Mouse (Mus musculus): ENCODE results near the gene Sun3. TPM values are rescaled to one million over a fixed set of nuclear protein-coding genes. Genes with fewer than 3 reads are reported as not detected.
A peak's percentile ranks its signal among the peaks of the same experiment; 100 is the strongest.

The Sun3 gene
- polyA plus RNA-seq, 1 experiment from 2014 or later: 2.4 TPM

DNA sequence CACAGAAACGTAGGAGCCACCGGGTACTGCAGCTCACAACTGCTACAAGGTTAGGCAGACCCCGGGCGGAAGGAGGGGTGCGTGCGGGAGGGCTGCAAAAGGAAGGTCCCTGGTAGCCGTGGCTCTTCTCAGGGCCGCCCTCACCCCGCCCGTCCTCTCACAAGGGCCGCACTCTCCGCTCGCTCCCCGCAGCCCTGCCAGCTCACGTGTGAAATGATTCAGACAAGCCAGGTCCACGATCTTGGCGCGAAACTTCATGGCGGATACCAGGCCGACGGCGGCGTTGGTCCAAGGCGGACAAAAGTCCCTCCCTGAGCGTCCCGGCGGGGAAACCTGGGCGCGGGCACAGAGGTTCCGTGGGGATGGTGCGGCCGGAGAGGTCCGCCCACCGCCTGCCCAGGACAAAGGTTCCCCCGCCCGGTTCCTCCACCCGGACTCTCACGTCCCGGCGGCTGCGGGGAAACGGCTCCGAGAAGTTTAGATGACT, 37.9 kb downstream of the Sun3 start, which contains the start of gene Hus1:
TSS of gene Hus1 (minus strand) at position 339 of the 487 bp plus-strand sequence.
- no peaks in the 10 kb centered on the region for H3K4me1 ChIP-seq (replicated peaks; ENCODE audit: control insufficient read depth, insufficient read depth)
- H3K27ac ChIP-seq (replicated peaks): peak within 1 kb of the TSS; percentile 90
- WGBS: under 1% methylated on average over 43 of the region's 43 CpGs
- DNase-seq (ENCODE audit: low spot score) (peak; percentile 94), ATAC-seq (ENCODE audit: low FRiP score, low TSS enrichment) (peak; percentile 99)
- H3K9ac ChIP-seq (ENCODE audit: low read length): peak within 1 kb of the TSS; percentile 82
- H3K9me3 ChIP-seq (ENCODE audit: control insufficient read depth, low read length): no peaks in the 10 kb centered on the region
- H3K4me3 ChIP-seq (ENCODE audit: low read depth, low read length): peak within 1 kb of the TSS; percentile 80
- H3K27me3 ChIP-seq (ENCODE audit: control insufficient read depth, insufficient read depth, low read length): no peaks in the 10 kb centered on the region
- H3K36me3 ChIP-seq (ENCODE audit: control insufficient read depth, insufficient read depth, low read length): 0 out of 2 replicates have a peak, but pooled peaks cover 2% of the 10 kb centered on the region
- H3K4me2 ChIP-seq (replicated peaks; ENCODE audit: low read depth): peak within 1 kb of the TSS; percentile 65
- TF ChIP-seq EP300 (optimal IDR thresholded peaks at IDR 0.05) (no peak), CTCF (IDR thresholded peaks at IDR 0.05; ENCODE audit: low read depth) (peak; percentile 12; the same call in 1 of the 2 replicates)

DNA sequence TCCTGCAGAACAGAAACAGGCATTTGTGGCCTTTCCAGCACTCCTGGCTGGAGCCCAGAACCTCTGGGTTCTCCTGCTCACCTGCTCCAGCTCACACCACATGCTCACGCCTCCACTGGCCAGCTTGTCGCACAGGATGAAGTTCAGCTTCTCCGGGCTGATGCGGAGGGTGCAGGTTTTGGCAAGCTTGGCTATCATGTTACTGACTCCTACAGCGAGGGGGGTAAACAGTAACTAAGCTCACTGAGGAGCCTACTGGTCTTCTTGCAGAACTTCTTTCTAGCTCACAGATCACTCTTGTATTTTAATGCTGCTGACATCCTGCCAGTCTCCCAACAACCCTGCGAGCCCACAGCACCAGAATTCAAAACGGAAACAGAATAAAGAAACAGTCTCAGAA, 38.4 kb downstream of the Sun3 start:
- H3K9ac ChIP-seq (ENCODE audit: low read length): peak overlapping the region; percentile 82
- H3K27me3 ChIP-seq (ENCODE audit: control insufficient read depth, insufficient read depth, low read length): no peaks in the 10 kb centered on the region
- peak overlapping the region; percentile 65 for H3K4me2 ChIP-seq (replicated peaks; ENCODE audit: low read depth)
- no peaks in the 10 kb centered on the region for H3K4me1 ChIP-seq (replicated peaks; ENCODE audit: control insufficient read depth, insufficient read depth)
- peak overlapping the region; percentile 80 for H3K4me3 ChIP-seq (ENCODE audit: low read depth, low read length)
- H3K36me3 ChIP-seq (ENCODE audit: control insufficient read depth, insufficient read depth, low read length): 0 out of 2 replicates have a peak, but pooled peaks cover 2% of the 10 kb centered on the region
- WGBS: 0% methylated on average over 7 of the region's 7 CpGs
- DNase-seq (ENCODE audit: low spot score) (peak; percentile 50), ATAC-seq (ENCODE audit: low FRiP score, low TSS enrichment) (peak; percentile 77)
- TF ChIP-seq CTCF (IDR thresholded peaks at IDR 0.05; ENCODE audit: low read depth) (peak; percentile 13), EP300 (optimal IDR thresholded peaks at IDR 0.05) (no peak)
- no peaks in the 10 kb centered on the region for H3K9me3 ChIP-seq (ENCODE audit: control insufficient read depth, low read length)
- H3K27ac ChIP-seq (replicated peaks): peak overlapping the region; percentile 90

DNA sequence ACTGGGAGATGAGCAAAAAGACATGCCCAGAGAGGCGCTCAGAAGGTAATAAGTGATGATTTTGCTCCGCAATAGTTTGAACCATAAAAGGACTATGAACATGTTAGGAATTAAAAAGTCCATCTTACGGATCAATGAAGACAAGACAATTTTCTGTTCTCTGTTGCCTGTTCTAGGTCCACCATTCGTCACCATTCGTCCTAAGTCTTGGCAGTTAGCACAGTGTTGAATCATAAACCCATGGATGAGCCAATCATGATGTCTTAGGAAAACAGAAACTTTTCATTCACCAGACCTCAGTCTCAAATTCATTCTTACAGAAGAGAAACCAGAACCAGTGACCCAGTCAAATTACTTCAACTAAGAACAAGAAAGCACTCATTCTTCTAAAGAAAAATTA, 40.0 kb downstream of the Sun3 start:
- ATAC-seq (ENCODE audit: low FRiP score, low TSS enrichment) (no peak), DNase-seq (ENCODE audit: low spot score) (no peak)
- Histone ChIP-seq H3K36me3 (ENCODE audit: control insufficient read depth, insufficient read depth, low read length) (peaks cover 4% of the 10 kb centered on the region), H3K27ac (replicated peaks) (no peak overlapping the region), H3K4me1 (replicated peaks; ENCODE audit: control insufficient read depth, insufficient read depth) (no peaks in the 10 kb centered on the region), H3K27me3 (ENCODE audit: control insufficient read depth, insufficient read depth, low read length) (no peaks in the 10 kb centered on the region), H3K9ac (ENCODE audit: low read length) (no peak overlapping the region), H3K9me3 (ENCODE audit: control insufficient read depth, low read length) (no peaks in the 10 kb centered on the region), H3K4me3 (ENCODE audit: low read depth, low read length) (no peak overlapping the region), H3K4me2 (replicated peaks; ENCODE audit: low read depth) (no peak overlapping the region)
- TF ChIP-seq EP300 (optimal IDR thresholded peaks at IDR 0.05): no peak
- no peak for TF ChIP-seq CTCF (IDR thresholded peaks at IDR 0.05; ENCODE audit: low read depth)
- WGBS: 95% methylated on average over 5 of the region's 5 CpGs

DNA sequence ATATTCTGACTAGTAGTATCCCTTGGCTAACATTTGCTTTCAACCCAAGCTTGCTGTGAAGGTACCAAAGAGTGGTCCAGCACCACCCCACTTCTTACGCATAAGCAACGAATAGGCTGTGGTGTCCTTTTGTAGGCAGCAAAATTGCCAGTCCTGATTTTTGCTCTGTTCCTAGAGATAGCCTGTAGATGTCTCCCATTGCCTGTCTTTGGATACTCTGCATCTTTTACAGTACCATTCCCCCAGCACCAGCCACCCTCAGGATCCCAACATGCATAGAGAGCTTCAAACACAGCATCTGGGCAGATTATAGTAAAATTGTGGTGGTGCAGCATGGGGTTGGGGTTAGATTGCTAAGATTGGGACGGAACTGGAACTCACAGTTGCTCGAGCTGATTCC, 60.7 kb downstream of the Sun3 start:
- H3K4me3 ChIP-seq (ENCODE audit: low read depth, low read length): no peak overlapping the region
- 70% methylated on average over 4 of the region's 4 CpGs for WGBS
- H3K9me3 ChIP-seq (ENCODE audit: control insufficient read depth, low read length): no peaks in the 10 kb centered on the region

DNA sequence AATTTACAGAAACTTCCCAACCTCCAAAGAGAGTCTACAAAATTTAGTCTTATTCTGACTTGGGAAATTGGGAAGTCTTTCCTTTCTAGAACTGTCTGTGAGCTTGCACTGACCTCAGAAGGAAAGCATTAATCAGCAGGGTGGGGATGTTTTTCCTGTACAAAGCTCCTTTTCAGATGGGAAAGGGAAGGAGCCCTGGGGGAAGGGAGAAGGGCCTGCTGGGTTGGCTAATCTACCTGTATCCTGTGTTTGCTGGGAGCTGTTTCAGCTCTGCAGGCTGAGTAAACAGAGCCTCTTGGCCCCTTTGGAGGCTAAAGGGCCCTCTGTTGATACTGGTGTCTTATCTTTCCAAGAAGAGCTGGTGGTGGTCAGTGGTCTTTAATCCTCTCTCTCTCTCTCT, 62.7 kb downstream of the Sun3 start:
- peak; percentile 69 for DNase-seq (ENCODE audit: low spot score)
- TF ChIP-seq CTCF (IDR thresholded peaks at IDR 0.05; ENCODE audit: low read depth) (no peak), EP300 (optimal IDR thresholded peaks at IDR 0.05) (no peak)
- Histone ChIP-seq H3K36me3 (ENCODE audit: control insufficient read depth, insufficient read depth, low read length) (no peaks in the 10 kb centered on the region), H3K9ac (ENCODE audit: low read length) (no peak overlapping the region), H3K4me2 (replicated peaks; ENCODE audit: low read depth) (no peak overlapping the region), H3K27me3 (ENCODE audit: control insufficient read depth, insufficient read depth, low read length) (no peaks in the 10 kb centered on the region), H3K9me3 (ENCODE audit: control insufficient read depth, low read length) (no peaks in the 10 kb centered on the region), H3K4me1 (replicated peaks; ENCODE audit: control insufficient read depth, insufficient read depth) (no peaks in the 10 kb centered on the region), H3K4me3 (ENCODE audit: low read depth, low read length) (no peak overlapping the region), H3K27ac (replicated peaks) (0 out of 2 replicates have a peak overlapping the region, but pooled peaks have one; percentile 40)
- peak; percentile 79 for ATAC-seq (ENCODE audit: low FRiP score, low TSS enrichment)

More for the DNA sequence above, 60.7 kb downstream of the Sun3 start:
- 0 out of 2 replicates have a peak, but pooled peaks cover 2% of the 10 kb centered on the region for H3K36me3 ChIP-seq (ENCODE audit: control insufficient read depth, insufficient read depth, low read length)
- no peak for ATAC-seq (ENCODE audit: low FRiP score, low TSS enrichment)
- no peak overlapping the region for H3K9ac ChIP-seq (ENCODE audit: low read length)
- no peaks in the 10 kb centered on the region for H3K27me3 ChIP-seq (ENCODE audit: control insufficient read depth, insufficient read depth, low read length)
- TF ChIP-seq EP300 (optimal IDR thresholded peaks at IDR 0.05): no peak
- TF ChIP-seq CTCF (IDR thresholded peaks at IDR 0.05; ENCODE audit: low read depth): peak; percentile 29; the same call in 1 of the 2 replicates
- no peak overlapping the region for H3K4me2 ChIP-seq (replicated peaks; ENCODE audit: low read depth)
- H3K27ac ChIP-seq (replicated peaks): no peak overlapping the region
- H3K4me1 ChIP-seq (replicated peaks; ENCODE audit: control insufficient read depth, insufficient read depth): no peaks in the 10 kb centered on the region
- no peak for DNase-seq (ENCODE audit: low spot score)

DNA sequence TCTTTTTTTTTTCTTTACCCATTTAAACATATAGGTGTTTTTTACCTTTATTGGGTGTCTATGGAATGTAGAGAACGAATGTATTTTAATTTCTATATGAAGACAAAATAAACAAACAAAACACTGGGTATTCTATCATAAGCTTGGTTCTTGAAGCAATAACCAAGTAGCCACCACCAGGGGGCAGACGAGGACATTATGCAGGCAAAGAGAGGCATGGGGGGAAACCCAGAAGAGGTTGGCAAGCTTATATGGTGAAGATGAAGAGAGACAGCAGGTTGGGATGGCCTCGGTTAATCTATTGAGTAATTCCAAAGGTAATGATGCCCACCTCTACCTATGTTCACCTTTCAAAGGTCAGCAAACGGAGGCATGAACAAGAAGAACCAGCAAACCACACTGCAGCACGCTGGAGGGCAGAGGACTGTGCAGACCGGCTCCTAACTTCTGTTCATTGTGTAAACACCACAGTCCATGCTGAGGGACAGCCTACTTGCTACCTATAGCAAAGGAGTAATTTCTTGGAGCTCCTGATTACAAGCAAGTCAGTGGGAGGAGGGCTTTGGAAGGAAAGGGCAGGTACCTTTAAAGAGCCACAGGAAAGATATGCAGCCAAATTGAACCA, 65.4 kb downstream of the Sun3 start:
- Histone ChIP-seq H3K27me3 (ENCODE audit: control insufficient read depth, insufficient read depth, low read length) (no peaks in the 10 kb centered on the region), H3K4me2 (replicated peaks; ENCODE audit: low read depth) (no peak overlapping the region), H3K27ac (replicated peaks) (no peak overlapping the region), H3K9ac (ENCODE audit: low read length) (no peak overlapping the region), H3K4me1 (replicated peaks; ENCODE audit: control insufficient read depth, insufficient read depth) (no peaks in the 10 kb centered on the region), H3K4me3 (ENCODE audit: low read depth, low read length) (no peak overlapping the region), H3K9me3 (ENCODE audit: control insufficient read depth, low read length) (no peaks in the 10 kb centered on the region), H3K36me3 (ENCODE audit: control insufficient read depth, insufficient read depth, low read length) (no peaks in the 10 kb centered on the region)
- ATAC-seq (ENCODE audit: low FRiP score, low TSS enrichment): peak; percentile 57; the same call in 1 of the 2 replicates
- peak; percentile 83 for DNase-seq (ENCODE audit: low spot score)
- TF ChIP-seq EP300 (optimal IDR thresholded peaks at IDR 0.05) (no peak), CTCF (IDR thresholded peaks at IDR 0.05; ENCODE audit: low read depth) (peak; percentile 89)
- WGBS: 25% methylated on average over 6 of the region's 6 CpGs

All from stomach, postnatal 0 days (tissue).